Comparison of ENCODE assay signal across 9 mouse cellular contexts in genomic region chr8:92674244-92675128, GRCm38 (mm10). TPM values are rescaled to one million over a fixed set of nuclear protein-coding genes. Genes with fewer than 3 reads are reported as not detected.
A peak's percentile ranks its signal among the peaks of the same experiment; 100 is the strongest.
DNase-seq lines count a peak whose midpoint lies in the region; ATAC-seq and TF ChIP-seq lines count a peak whose summit lies in the region.
"Had no signal": no experiment of that assay in that cellular context is flagged by ENCODE, and none has a peak within 500 bp of the region (broad histone marks: within the 10 kb centered on the region; RNA-seq: fewer than 3 reads in every experiment).

Gene Irx6 (plus strand): TSS chr8:92674288.

- DNase-seq in adrenal gland, postnatal 10 days, result peak; percentile 3
- DNase-seq in adrenal gland, postnatal 25 days, result no peak
- no peak for DNase-seq in ES-E14 (ENCODE audit: low read depth, low spot score)
- DNase-seq in thymus, adult 18-20 months, result no peak
- no peak for DNase-seq in right cerebral cortex, adult 2 months (ENCODE audit: low spot score in 2 of 2)
- DNase-seq in ovary, postnatal 14 days (ENCODE audit: low spot score), result no peak

- no peak for ATAC-seq in heart, embryonic 14.5 days (ENCODE audit: insufficient number of reproducible peaks, insufficient read depth, low FRiP score, low read depth)
- ATAC-seq in liver, embryonic 15.5 days (ENCODE audit: insufficient read depth), result no peak

- peak within 1 kb of the TSS; percentile 71 for H3K4me2 ChIP-seq in heart, embryonic 14.5 days (ENCODE audit: low read length)
- peak within 1 kb of the TSS; percentile 13; the same call in 1 of the 2 replicates for H3K4me2 ChIP-seq in liver, embryonic 15.5 days

- H3K9ac ChIP-seq in ES-E14 (ENCODE audit: insufficient read depth, low read depth, low read length, poor library complexity, severe bottlenecking), result peak within 1 kb of the TSS; percentile 17; the same call in 1 of the 2 replicates
- peak within 1 kb of the TSS; percentile 48 for H3K9ac ChIP-seq in heart, embryonic 14.5 days (ENCODE audit: low read length)
- H3K9ac ChIP-seq in liver, embryonic 15.5 days, result no peak within 1 kb of the TSS
- H3K9ac ChIP-seq: liver, embryonic 14.5 days had no signal

- no peaks in the 10 kb centered on the region for H3K9me3 ChIP-seq in ES-E14 (ENCODE audit: control insufficient read depth, insufficient read depth, low read depth, low read length)
- H3K9me3 ChIP-seq in heart, embryonic 14.5 days (ENCODE audit: control insufficient read depth, low read length), result no peaks in the 10 kb centered on the region
- H3K9me3 ChIP-seq in liver, embryonic 15.5 days (replicated peaks), result no peaks in the 10 kb centered on the region

- H3K27me3 ChIP-seq in heart, embryonic 14.5 days (ENCODE audit: control insufficient read depth, insufficient read depth, low read length), result peaks cover 98% of the 10 kb centered on the region
- H3K27me3 ChIP-seq in liver, embryonic 15.5 days, result peaks cover 80% of the 10 kb centered on the region

- H3K4me1 ChIP-seq in ES-E14 (ENCODE audit: control insufficient read depth in 2 of 2, insufficient read depth in 2 of 2, low read length in 2 of 2, poor library complexity in 1 of 2), result no peaks in the 10 kb centered on the region
- H3K4me1 ChIP-seq in heart, embryonic 14.5 days (ENCODE audit: control insufficient read depth in 2 of 2, insufficient read depth in 2 of 2, low read length in 2 of 2), result peaks cover 5 to 23% of the 10 kb centered on the region in 2 experiments; a peak in 3 of 4 replicates
- H3K4me1 ChIP-seq in liver, embryonic 15.5 days (replicated peaks), result no peaks in the 10 kb centered on the region

- in situ Hi-C loops in ES-E14 (cut with MboI; ENCODE audit: low sequenced_read_pairs in 2 of 2, unreplicated experiment in 2 of 2), result loop anchor here in 1 of 2 experiments (10.0 kb wide), 1 partner anchor 870 kb away; the partner anchor contains the start of gene Irx3

- no peak within 1 kb of the TSS for H3K27ac ChIP-seq in ES-E14 (ENCODE audit: insufficient read depth, low read depth, low read length, poor library complexity, severe bottlenecking)
- H3K27ac ChIP-seq in heart, embryonic 14.5 days (replicated peaks in 1 of 2; ENCODE audit: control insufficient read depth in 1 of 2, insufficient read depth in 1 of 2, low read depth in 2 of 2, low read length in 2 of 2), result no peak within 1 kb of the TSS
- H3K27ac ChIP-seq in liver, embryonic 15.5 days (replicated peaks), result no peak within 1 kb of the TSS
- H3K27ac ChIP-seq: liver, embryonic 14.5 days had no signal

- H3K36me3 ChIP-seq in ES-E14 (ENCODE audit: control insufficient read depth, insufficient read depth, low read length, poor library complexity, severe bottlenecking), result no peaks in the 10 kb centered on the region
- no peaks in the 10 kb centered on the region for H3K36me3 ChIP-seq in heart, embryonic 14.5 days (ENCODE audit: control insufficient read depth, insufficient read depth, low read length)
- no peaks in the 10 kb centered on the region for H3K36me3 ChIP-seq in liver, embryonic 15.5 days (replicated peaks)

- 1% methylated on average over 61 of the region's 62 CpGs for WGBS in heart, embryonic 14.5 days
- WGBS in liver, embryonic 15.5 days (ENCODE audit: insufficient replicate concordance), result under 1% methylated on average over 62 of the region's 62 CpGs

- peak within 1 kb of the TSS; percentile 45 to 65 for H3K4me3 ChIP-seq in ES-E14 (ENCODE audit: insufficient read depth in 1 of 2, low read depth in 1 of 2, low read length in 2 of 2, poor library complexity in 1 of 2, severe bottlenecking in 1 of 2)
- H3K4me3 ChIP-seq in heart, embryonic 14.5 days (ENCODE audit: control insufficient read depth in 1 of 2, insufficient read depth in 1 of 2, low read depth in 1 of 2, low read length in 2 of 2), result peak within 1 kb of the TSS; percentile 48 to 50
- H3K4me3 ChIP-seq in liver, embryonic 15.5 days (replicated peaks), result no peak within 1 kb of the TSS

TF ChIP-seq in ES-E14, 5 proteins besides CTCF, POLR2A, EP300 and RAD21:
- TF ChIP-seq CHD2 (IDR thresholded peaks at IDR 0.05; ENCODE audit: low read depth, low read length), result no peak
- TF ChIP-seq ZNF384 (IDR thresholded peaks at IDR 0.05; ENCODE audit: low read depth, low read length), result no peak
- TF ChIP-seq ZC3H11A (IDR thresholded peaks at IDR 0.05; ENCODE audit: borderline replicate concordance, low read depth, low read length), result no peak
- TF ChIP-seq MAFK (IDR thresholded peaks at IDR 0.05; ENCODE audit: insufficient read depth, low read depth, low read length), result no peak
- no peak for TF ChIP-seq HCFC1 (IDR thresholded peaks at IDR 0.05; ENCODE audit: borderline replicate concordance, insufficient read depth, low read length)

RNA-seq across cellular contexts. Expression of gene Irx6, which starts in this region (rescaled TPM):
- total RNA-seq in adrenal gland, postnatal 10 days (2021), result not detected
- not detected in 2 replicates for total RNA-seq in adrenal gland, postnatal 25 days (2021)
- total RNA-seq in ES-E14 (2012; rRNA removed), result not detected in 2 replicates
- polyA plus RNA-seq in heart, embryonic 14.5 days (2014; fragmentation: Nextera tagmentation; extraction: Ambion mirVana), result 1.9 and 2.4 TPM in 2 replicates
- polyA plus RNA-seq in liver, embryonic 15.5 days (2015; fragmentation: Nextera tagmentation; extraction: Ambion mirVana), result not detected in 2 replicates

Comparison
In these comparisons a context has a peak if more than half of its experiments do, and no peak if none do; other contexts are left out.
1. Peak in DNase-seq in adrenal gland, postnatal 10 days; RNA of the gene not detected or under 1 TPM.